In the genomic region with DNA sequence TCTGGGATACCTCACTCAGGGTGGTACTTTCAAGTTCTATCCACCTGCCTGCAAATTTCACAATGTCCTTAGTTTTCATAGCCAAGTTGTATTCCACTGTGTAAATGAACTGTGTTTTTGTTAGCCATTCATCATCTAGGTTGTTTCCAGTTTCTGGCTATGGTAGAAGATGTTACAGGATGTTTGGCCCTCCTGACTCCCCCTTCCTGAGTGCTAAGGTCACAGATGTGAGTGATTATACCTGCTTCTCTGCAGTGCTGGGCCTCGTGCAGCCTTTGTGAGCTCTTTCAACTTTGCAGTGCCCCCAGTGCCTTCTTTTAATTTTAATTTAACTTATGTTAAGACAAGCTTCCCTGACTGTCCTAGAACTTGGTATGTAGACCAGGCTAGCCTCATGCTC, we compare ENCODE assay signal across 21 mouse cellular contexts. TPM values are rescaled to one million over a fixed set of nuclear protein-coding genes. Genes with fewer than 3 reads are reported as not detected.
A peak's percentile ranks its signal among the peaks of the same experiment; 100 is the strongest.
DNase-seq lines count a peak whose midpoint lies in the region; ATAC-seq and TF ChIP-seq lines count a peak whose summit lies in the region.
"Had no signal": no experiment of that assay in that cellular context is flagged by ENCODE, and none has a peak within 500 bp of the region (broad histone marks: within the 10 kb centered on the region; RNA-seq: fewer than 3 reads in every experiment).

No protein-coding gene starts in this region.

- H3K4me1 ChIP-seq in spleen, adult 2 months (ENCODE audit: control insufficient read depth, insufficient read depth, insufficient read length), result peaks cover 24% of the 10 kb centered on the region
- H3K4me1 ChIP-seq in embryonic facial prominence, embryonic 10.5 days, result peaks cover 19% of the 10 kb centered on the region
- H3K4me1 ChIP-seq in forebrain, embryonic 10.5 days, result 0 out of 2 replicates have a peak, but pooled peaks cover 4% of the 10 kb centered on the region
- H3K4me1 ChIP-seq: hindbrain, embryonic 12.5 days; intestine, embryonic 15.5 days had no signal

- no peaks in the 10 kb centered on the region for H3K9me3 ChIP-seq in embryonic facial prominence, embryonic 10.5 days
- H3K9me3 ChIP-seq in forebrain, embryonic 10.5 days, result no peaks in the 10 kb centered on the region
- H3K9me3 ChIP-seq: embryonic facial prominence, embryonic 13.5 days; heart, embryonic 10.5 days; hindbrain, embryonic 12.5 days; intestine, embryonic 15.5 days had no signal

- no peaks in the 10 kb centered on the region for H3K27me3 ChIP-seq in spleen, adult 2 months (ENCODE audit: control insufficient read depth, insufficient read depth, low read length)
- H3K27me3 ChIP-seq in embryonic facial prominence, embryonic 10.5 days (replicated peaks; ENCODE audit: low read depth, poor library complexity, severe bottlenecking), result no peaks in the 10 kb centered on the region
- no peaks in the 10 kb centered on the region for H3K27me3 ChIP-seq in forebrain, embryonic 10.5 days (ENCODE audit: poor library complexity, severe bottlenecking)
- H3K27me3 ChIP-seq: embryonic facial prominence, embryonic 13.5 days; hindbrain, embryonic 12.5 days; intestine, embryonic 15.5 days had no signal

- H3K27ac ChIP-seq in spleen, adult 2 months (ENCODE audit: insufficient read depth, low read length), result peak overlapping the region; percentile 5; the same call in 1 of the 2 replicates
- 0 out of 2 replicates have a peak overlapping the region, but pooled peaks have one; percentile 10 for H3K27ac ChIP-seq in embryonic facial prominence, embryonic 10.5 days (replicated peaks)
- no peak overlapping the region for H3K27ac ChIP-seq in forebrain, embryonic 10.5 days
- H3K27ac ChIP-seq: embryonic facial prominence, embryonic 13.5 days; heart, embryonic 10.5 days; hindbrain, embryonic 12.5 days; intestine, embryonic 15.5 days had no signal

- WGBS in spleen, adult 2 months, result 65% methylated on average over 1 of the region's 1 CpGs
- WGBS in embryonic facial prominence, embryonic 10.5 days, result 33% methylated on average over 1 of the region's 1 CpGs
- 78% methylated on average over 1 of the region's 1 CpGs for WGBS in forebrain, embryonic 10.5 days

- H3K4me3 ChIP-seq in spleen, adult 2 months (ENCODE audit: extremely low read depth, insufficient read depth, insufficient read length), result no peak overlapping the region
- no peak overlapping the region for H3K4me3 ChIP-seq in embryonic facial prominence, embryonic 10.5 days
- no peak overlapping the region for H3K4me3 ChIP-seq in forebrain, embryonic 10.5 days
- H3K4me3 ChIP-seq: embryonic facial prominence, embryonic 13.5 days; heart, embryonic 10.5 days; hindbrain, embryonic 12.5 days; intestine, embryonic 15.5 days had no signal

- TF ChIP-seq CTCF in spleen, adult 2 months (IDR thresholded peaks at IDR 0.05; ENCODE audit: extremely low read depth, insufficient read depth, insufficient read length, insufficient replicate concordance), result no peak

- no peak for TF ChIP-seq POLR2A in spleen, adult 2 months (IDR thresholded peaks at IDR 0.05; ENCODE audit: low read depth, low read length)

- DNase-seq in spleen, adult 2 months (ENCODE audit: low read depth in 1 of 2, low spot score in 2 of 2), result no peak
- no peak for DNase-seq in spleen, postnatal 14 days (ENCODE audit: low spot score in 2 of 2)
- DNase-seq in embryonic facial prominence, embryonic 10.5 days (ENCODE audit: low spot score), result no peak
- no peak for DNase-seq in forebrain, embryonic 10.5 days (ENCODE audit: extremely low spot score, low spot score)
- DNase-seq: adrenal gland, postnatal 14 days; cerebellum, adult 11-12 months; cerebellum, adult 9-10 months; cerebellum, postnatal 25 days; gastrocnemius, postnatal 10 days; heart, adult 18-20 months; heart, postnatal 10 days; heart, postnatal 4 days had no signal

- peaks cover 2% of the 10 kb centered on the region; the same call in 1 of the 2 replicates for H3K36me3 ChIP-seq in spleen, adult 2 months (ENCODE audit: control insufficient read depth, insufficient read depth, low read length)
- no peaks in the 10 kb centered on the region for H3K36me3 ChIP-seq in embryonic facial prominence, embryonic 10.5 days (replicated peaks)
- no peaks in the 10 kb centered on the region for H3K36me3 ChIP-seq in forebrain, embryonic 10.5 days (replicated peaks)
- H3K36me3 ChIP-seq: embryonic facial prominence, embryonic 13.5 days; heart, embryonic 10.5 days; hindbrain, embryonic 12.5 days; intestine, embryonic 15.5 days had no signal

- peak; percentile 36 for ATAC-seq in CD4-positive, CD25-positive, alpha-beta regulatory T cell, adult 4 months
- ATAC-seq in erythroblast, adult 5-6 weeks (replicated peaks; ENCODE audit: low FRiP score, poor library complexity, severe bottlenecking), result no peak
- ATAC-seq: forebrain, embryonic 14.5 days; hindbrain, embryonic 16.5 days; intestine, embryonic 15.5 days had no signal

RNA-seq across cellular contexts. Expression of a gene that starts 18.0 kb away (rescaled TPM):
- 27.9 and 29.2 TPM in 2 replicates for polyA plus RNA-seq in spleen, adult 2 months (2012; rRNA removed)
- 100 to 1,000 TPM; 124 to 148 TPM for polyA plus RNA-seq in CD4-positive, CD25-positive, alpha-beta regulatory T cell, adult 4 months (2017; shearing (Covaris generic))
- polyA plus RNA-seq in embryonic facial prominence, embryonic 10.5 days (2016; fragmentation: Nextera tagmentation; extraction: Ambion mirVana), result 1.1 and 1.4 TPM in 2 replicates
- total RNA-seq in erythroblast, adult 5-6 weeks (2015; ENCODE audit: low replicate concordance), result not detected in 2 replicates
- 0.60 TPM in 1 of 2 replicates, not detected in the other for total RNA-seq in erythroblast, adult 5-6 weeks (2017; ENCODE audit: low replicate concordance)
- polyA plus RNA-seq in forebrain, embryonic 10.5 days (2016; fragmentation: Nextera tagmentation; extraction: Ambion mirVana), result 0.12 and 0.38 TPM in 2 replicates
- total RNA-seq: MEL had no signal
- polyA plus RNA-seq: hindbrain, embryonic 16.5 days had no signal

RNA-seq across cellular contexts. Expression of a gene that starts 27.6 kb away (rescaled TPM):
- polyA plus RNA-seq in spleen, adult 2 months (2012; rRNA removed), result 0.36 and 0.53 TPM in 2 replicates
- 1 to 10 TPM; 6.2 to 6.6 TPM for polyA plus RNA-seq in CD4-positive, CD25-positive, alpha-beta regulatory T cell, adult 4 months (2017; shearing (Covaris generic))
- not detected in 2 replicates for polyA plus RNA-seq in embryonic facial prominence, embryonic 10.5 days (2016; fragmentation: Nextera tagmentation; extraction: Ambion mirVana)
- total RNA-seq in erythroblast, adult 5-6 weeks (2015; ENCODE audit: low replicate concordance), result not detected in 2 replicates
- total RNA-seq in erythroblast, adult 5-6 weeks (2017; ENCODE audit: low replicate concordance), result not detected in 2 replicates
- 0.16 TPM in 1 of 2 replicates, not detected in the other for polyA plus RNA-seq in forebrain, embryonic 10.5 days (2016; fragmentation: Nextera tagmentation; extraction: Ambion mirVana)
- total RNA-seq: adrenal gland, postnatal 14 days; heart, adult 18-20 months; heart, postnatal 10 days; heart, postnatal 4 days; MEL had no signal
- polyA plus RNA-seq: forebrain, embryonic 14.5 days; heart, embryonic 10.5 days; hindbrain, embryonic 12.5 days; hindbrain, embryonic 16.5 days; intestine, embryonic 15.5 days had no signal

Comparison
In these comparisons a context has a peak if more than half of its experiments do, and no peak if none do; other contexts are left out.
1. RNA of a gene that starts 18.0 kb away (polyA plus RNA-seq): 124 to 148 TPM in CD4-positive, CD25-positive, alpha-beta regulatory T cell, adult 4 months and 27.9 to 29.2 TPM in spleen, adult 2 months; 1.1 to 1.4 TPM in embryonic facial prominence, embryonic 10.5 days and 0.12 to 0.38 TPM in forebrain, embryonic 10.5 days; every median in the first group is over 10 times any median in the second.